Mouse (Mus musculus) cerebellum, adult 2 months (tissue): Measurements from ENCODE around the gene Grhl3. TPM values are rescaled to one million over a fixed set of nuclear protein-coding genes. Genes with fewer than 3 reads are reported as not detected.

ENCODE experiments used
- DNase-seq, 2 experiments: peaks; one replicate each; pipeline ENCODE4 v3.0.0; 2021
- H3K27ac ChIP-seq: fragments of 200-500 bp; 2 replicates; pipeline ENCODE4 v1.5.1; 2012; ENCODE audit warnings: low read length, control low read depth, inconsistent platforms; ENCODE audit not compliant: insufficient read depth
- H3K27me3 ChIP-seq: fragments of 200-500 bp; 2 replicates; pipeline ENCODE4 v1.6.1; 2012; ENCODE audit warnings: inconsistent platforms, mild to moderate bottlenecking, low read length, moderate library complexity; ENCODE audit not compliant: control insufficient read depth, insufficient read depth
- H3K4me1 ChIP-seq: fragments of 200-500 bp; 2 replicates; pipeline ENCODE4 v1.6.1; 2011; ENCODE audit warnings: low read length; ENCODE audit not compliant: control insufficient read depth, insufficient read depth
- H3K4me3 ChIP-seq: fragments of 200-500 bp; replicated peaks from 2 replicates; pipeline ENCODE3; 2011; ENCODE audit warnings: mild to moderate bottlenecking, low read depth, low read length, control low read depth; ENCODE audit not compliant: insufficient read depth
- CTCF ChIP-seq: fragments of 200-500 bp; IDR thresholded peaks from 2 replicates; pipeline ENCODE4 v1.5.1; 2011; ENCODE audit warnings: low read depth, mild to moderate bottlenecking, control low read depth, low read length, moderate library complexity, borderline replicate concordance; ENCODE audit not compliant: insufficient read depth
- POLR2A ChIP-seq: fragments of 200-500 bp; IDR thresholded peaks from 2 replicates; pipeline ENCODE4 v1.6.1; 2011; ENCODE audit warnings: low read length, control low read depth, borderline replicate concordance; ENCODE audit not compliant: insufficient read depth
- WGBS: fragments of 180-500 bp; shearing (Covaris S2); methylation state at CpG from one replicate; pipeline ENCODE4 v1.1.7; 2018; 5-methylcytosine and 5-hydroxymethylcytosine counted together
- polyA plus RNA-seq: library from polyadenylated mRNA; depleted of rRNA; stranded (reverse); fragments of >200 nt; gene quantifications from 2 replicates; pipeline ENCODE4 v1.2.3, GENCODE M21; 2012

The Grhl3 gene
- polyA plus RNA-seq, 1 experiment = 0.29 TPM

DNA sequence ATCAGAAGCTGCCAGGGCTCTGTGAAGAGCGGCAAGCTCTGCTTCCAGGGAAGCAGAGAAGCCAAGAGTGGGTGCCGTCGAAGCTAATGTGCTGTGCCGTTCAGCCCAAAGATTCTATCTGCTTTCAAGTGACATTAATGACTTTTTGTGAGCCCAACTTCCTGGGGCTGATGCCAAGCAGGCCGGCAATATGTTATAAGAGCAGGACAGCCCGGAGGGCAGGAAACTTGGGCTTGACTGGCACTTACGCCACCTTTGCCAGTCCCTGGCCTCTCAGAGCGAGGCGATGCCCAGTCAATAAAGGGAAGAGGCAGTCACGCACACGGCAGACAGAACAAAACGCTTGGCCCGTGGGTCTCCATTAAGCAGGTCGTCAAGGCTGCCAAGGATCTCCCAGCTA, 25.9 kb downstream of the Grhl3 start:
- WGBS = 26% methylated on average over 14 of the region's 14 CpGs

DNA sequence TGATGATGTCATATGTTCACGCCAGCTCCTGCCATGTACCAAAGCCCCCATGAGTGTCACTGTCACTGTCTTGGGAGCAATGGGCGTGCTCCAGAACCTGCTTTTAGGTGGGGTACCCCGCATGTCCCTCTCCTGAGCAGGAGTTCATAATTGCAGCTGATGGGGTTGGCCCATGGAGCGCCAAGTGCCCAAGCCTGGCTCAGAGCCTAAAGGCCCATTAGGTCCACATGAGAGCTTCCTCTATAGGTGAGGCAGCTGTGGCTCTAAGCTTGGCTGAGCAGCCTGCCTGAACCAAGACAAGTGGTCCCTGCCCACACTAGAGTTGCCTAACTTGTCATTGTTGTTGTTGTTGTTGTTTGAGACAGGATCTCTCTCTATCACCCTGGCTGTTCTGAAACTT, 26.6 kb downstream of the Grhl3 start:
- 82% methylated on average over 4 of the region's 4 CpGs for WGBS
- H3K27ac ChIP-seq = no peak overlapping the region
- no peaks in the 10 kb centered on the region for H3K27me3 ChIP-seq
- DNase-seq = no peak
- no peaks in the 10 kb centered on the region; the same call in 1 of the 2 replicates for H3K4me1 ChIP-seq
- H3K4me3 ChIP-seq = no peak overlapping the region
- TF ChIP-seq POLR2A (no peak), CTCF (no peak)

More for the DNA sequence above, 25.9 kb downstream of the Grhl3 start:
- Histone ChIP-seq H3K27me3 (no peaks in the 10 kb centered on the region), H3K4me1 (no peaks in the 10 kb centered on the region; the same call in 1 of the 2 replicates), H3K27ac (no peak overlapping the region), H3K4me3 (no peak overlapping the region)
- no peak for TF ChIP-seq CTCF
- TF ChIP-seq POLR2A = no peak
- DNase-seq = no peak

DNA sequence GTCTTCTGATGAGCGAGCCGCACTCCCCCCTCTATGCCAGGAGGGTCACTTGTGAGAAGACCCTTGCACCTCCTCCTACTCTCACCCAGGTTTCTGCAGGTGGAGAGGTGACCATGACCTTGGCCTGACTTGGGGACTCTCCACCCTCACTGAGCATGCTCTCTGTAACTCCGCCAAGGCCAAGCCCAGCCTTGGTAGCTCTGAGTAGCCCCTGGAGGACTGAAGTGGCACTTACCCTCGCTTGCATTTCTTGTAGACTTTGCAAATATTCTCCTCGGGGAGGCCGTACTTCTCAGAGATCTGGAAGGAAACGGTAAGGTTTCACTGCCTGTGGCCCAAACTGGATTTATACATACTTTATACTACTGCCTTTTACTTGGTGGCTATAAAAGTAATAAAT, 27.4 kb downstream of the Grhl3 start:
- no peaks in the 10 kb centered on the region for H3K27me3 ChIP-seq
- DNase-seq = no peak
- no peaks in the 10 kb centered on the region; the same call in 1 of the 2 replicates for H3K4me1 ChIP-seq
- WGBS = 93% methylated on average over 7 of the region's 7 CpGs
- TF ChIP-seq CTCF (no peak), POLR2A (no peak)
- H3K27ac ChIP-seq = no peak overlapping the region
- no peak overlapping the region for H3K4me3 ChIP-seq

DNA sequence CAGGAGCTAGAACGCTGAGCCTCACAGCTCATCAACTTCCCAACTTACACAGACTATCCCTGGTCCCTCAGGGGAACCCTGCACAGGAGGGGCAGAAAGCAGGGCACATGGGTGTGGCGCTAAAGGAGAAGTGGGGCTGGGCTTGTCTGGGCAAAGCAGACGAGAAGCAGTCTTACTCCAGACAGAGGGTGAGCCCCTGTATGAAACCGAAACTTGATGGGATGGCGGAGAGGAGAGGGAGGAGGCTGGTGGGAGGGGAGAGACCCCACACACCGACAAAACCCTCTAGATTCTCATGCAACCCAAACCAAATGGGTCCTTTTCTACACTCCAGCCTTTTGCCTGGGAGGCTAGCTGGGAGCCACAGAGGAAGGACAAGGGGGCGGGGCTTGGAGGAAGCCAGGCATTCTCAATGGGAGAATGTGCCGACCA, 28.3 kb downstream of the Grhl3 start:
- TF ChIP-seq CTCF (no peak), POLR2A (no peak)
- DNase-seq = no peak
- no peaks in the 10 kb centered on the region for H3K27me3 ChIP-seq
- WGBS = 21% methylated on average over 8 of the region's 8 CpGs
- no peak overlapping the region for H3K4me3 ChIP-seq
- H3K27ac ChIP-seq = no peak overlapping the region
- H3K4me1 ChIP-seq = no peaks in the 10 kb centered on the region; the same call in 1 of the 2 replicates

GRCm38 (mm10) chr4:135544284-135544683, 29.1 kb downstream of the Grhl3 start:
- H3K27ac ChIP-seq = no peak overlapping the region
- no peaks in the 10 kb centered on the region for H3K27me3 ChIP-seq
- no peaks in the 10 kb centered on the region; the same call in 1 of the 2 replicates for H3K4me1 ChIP-seq
- DNase-seq = no peak
- WGBS = 98% methylated on average over 2 of the region's 2 CpGs
- H3K4me3 ChIP-seq = no peak overlapping the region
- no peak for TF ChIP-seq POLR2A
- no peak for TF ChIP-seq CTCF

DNA sequence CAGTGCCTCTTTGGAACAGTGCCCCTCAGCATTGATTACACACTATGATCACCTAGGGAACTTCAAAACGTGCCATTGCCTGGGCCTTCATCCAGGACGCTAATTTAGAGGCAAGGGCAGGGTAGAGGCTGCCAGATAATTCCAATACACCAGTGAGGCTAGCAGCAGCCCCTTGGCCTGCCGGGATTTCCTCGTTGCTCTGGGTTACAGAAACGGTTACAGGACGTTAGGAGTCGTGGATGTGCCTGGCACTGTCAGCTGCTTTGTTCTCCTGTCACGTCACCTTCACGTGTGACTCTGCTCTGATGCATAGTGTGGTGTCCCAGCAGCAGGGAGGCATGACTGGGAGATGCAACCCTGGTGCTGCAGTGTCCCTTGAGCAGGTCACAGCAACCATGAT, 33.4 kb downstream of the Grhl3 start:
- no peak overlapping the region for H3K4me3 ChIP-seq
- H3K27ac ChIP-seq = no peak overlapping the region
- no peak for TF ChIP-seq CTCF
- no peak for TF ChIP-seq POLR2A
- no peaks in the 10 kb centered on the region for H3K27me3 ChIP-seq
- WGBS = 11% methylated on average over 9 of the region's 9 CpGs
- no peaks in the 10 kb centered on the region; the same call in 1 of the 2 replicates for H3K4me1 ChIP-seq
- DNase-seq = no peak

DNA sequence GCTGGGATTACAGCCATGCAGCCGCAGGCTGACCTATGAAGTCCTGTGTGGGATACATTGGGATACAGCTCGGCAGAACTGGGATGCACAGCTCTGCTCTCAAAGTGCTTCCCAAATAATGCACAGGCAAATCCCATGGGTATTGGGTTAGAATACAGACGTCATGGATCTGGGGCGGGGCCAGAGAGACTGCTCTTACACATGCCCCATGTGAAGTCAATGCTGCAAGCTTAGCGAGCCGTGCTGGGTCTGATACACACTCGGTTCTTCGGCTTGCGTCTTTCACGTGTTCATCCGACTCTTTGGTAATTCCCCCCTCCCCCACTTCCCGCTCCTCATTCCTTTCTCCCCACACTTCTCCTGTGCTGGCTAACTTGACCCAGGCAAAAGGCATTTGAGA, 34.4 kb downstream of the Grhl3 start:
- H3K4me1 ChIP-seq = no peaks in the 10 kb centered on the region; the same call in 1 of the 2 replicates
- no peaks in the 10 kb centered on the region for H3K27me3 ChIP-seq
- no peak overlapping the region for H3K4me3 ChIP-seq
- H3K27ac ChIP-seq = no peak overlapping the region
- no peak for TF ChIP-seq CTCF
- no peak for TF ChIP-seq POLR2A
- 77% methylated on average over 12 of the region's 12 CpGs for WGBS
- no peak for DNase-seq

GRCm38 (mm10) chr4:135535021-135535420, 38.4 kb downstream of the Grhl3 start:
- WGBS = 94% methylated on average over 3 of the region's 3 CpGs
- Histone ChIP-seq H3K4me3 (no peak overlapping the region), H3K27me3 (no peaks in the 10 kb centered on the region), H3K4me1 (no peaks in the 10 kb centered on the region), H3K27ac (no peak overlapping the region)
- no peak for TF ChIP-seq CTCF
- no peak for TF ChIP-seq POLR2A
- DNase-seq = no peak

DNA sequence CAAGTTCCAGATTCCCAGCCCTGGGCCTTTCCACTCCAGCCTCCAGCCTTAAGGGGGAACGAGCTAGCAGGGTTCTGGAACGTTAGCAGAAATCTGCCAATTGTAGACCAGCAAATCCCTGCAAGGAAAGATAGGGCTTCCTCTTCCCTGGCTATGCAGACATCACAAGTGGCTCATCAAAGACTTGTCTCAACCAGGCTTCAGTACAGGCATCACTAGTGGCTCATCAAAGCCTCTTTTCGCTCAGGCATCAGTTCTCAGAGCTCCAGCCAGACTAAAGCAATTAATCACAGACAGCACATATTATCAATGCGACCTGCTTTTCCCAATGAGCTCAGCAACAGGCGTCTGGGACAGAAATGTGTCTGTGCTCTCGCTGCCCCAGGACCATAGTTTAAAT, 40.4 kb downstream of the Grhl3 start:
- Histone ChIP-seq H3K27ac (no peak overlapping the region), H3K4me1 (no peaks in the 10 kb centered on the region), H3K27me3 (no peaks in the 10 kb centered on the region), H3K4me3 (no peak overlapping the region)
- WGBS = 82% methylated on average over 6 of the region's 6 CpGs
- TF ChIP-seq CTCF = no peak
- TF ChIP-seq POLR2A = no peak
- DNase-seq = no peak
